Mouse (Mus musculus) stomach, embryonic 15.5 days (tissue): Measurements from ENCODE around the gene Pnpla3. TPM values are rescaled to one million over a fixed set of nuclear protein-coding genes. Genes with fewer than 3 reads are reported as not detected.
A peak's percentile ranks its signal among the peaks of the same experiment; 100 is the strongest.

Source experiments
- ATAC-seq: fragments of 200-750 bp; cut with Nextera tagmentation; 2 replicates; pipeline ENCODE4 v1.8.0; 2017; ENCODE audit warnings: low read depth, moderate number of reproducible peaks, moderate TSS enrichment; ENCODE audit not compliant: insufficient read depth, low FRiP score
- H3K27ac ChIP-seq: fragments of 300-500 bp; sonication (generic); 2 replicates; pipeline ENCODE4 v1.5.1; 2015; ENCODE audit warnings: mild to moderate bottlenecking, inconsistent platforms
- H3K27me3 ChIP-seq: fragments of 300-500 bp; sonication (generic); replicated peaks from 2 replicates; pipeline ENCODE4 v1.6.1; 2015; ENCODE audit warnings: inconsistent platforms
- H3K36me3 ChIP-seq: fragments of 300-500 bp; sonication (generic); 2 replicates; pipeline ENCODE4 v1.6.1; 2015; ENCODE audit warnings: inconsistent platforms
- H3K4me1 ChIP-seq: fragments of 300-500 bp; sonication (generic); 2 replicates; pipeline ENCODE4 v1.6.1; 2015; ENCODE audit warnings: inconsistent platforms
- H3K4me2 ChIP-seq: fragments of 300-500 bp; sonication (generic); 2 replicates; pipeline ENCODE4 v1.6.1; 2015; ENCODE audit warnings: mild to moderate bottlenecking, inconsistent platforms
- H3K4me3 ChIP-seq: fragments of 300-500 bp; sonication (generic); replicated peaks from 2 replicates; pipeline ENCODE4 v1.5.1; 2015; ENCODE audit warnings: inconsistent platforms
- H3K9ac ChIP-seq: fragments of 300-500 bp; sonication (generic); 2 replicates; pipeline ENCODE4 v1.6.1; 2015; ENCODE audit warnings: inconsistent platforms
- H3K9me3 ChIP-seq: fragments of 300-500 bp; sonication (generic); 2 replicates; pipeline ENCODE4 v1.6.1; 2016; ENCODE audit warnings: inconsistent platforms
- WGBS: fragments of 180-500 bp; shearing (Covaris S2); methylation state at CpG from one replicate; pipeline ENCODE4 v1.1.7; 2015; 5-methylcytosine and 5-hydroxymethylcytosine counted together
- polyA plus RNA-seq: library from polyadenylated mRNA; unstranded; fragments of >200 nt; fragmentation: Nextera tagmentation; extraction: Ambion mirVana; gene quantifications from 2 replicates; pipeline ENCODE4 v1.2.1, GENCODE M21; 2015

Gene Pnpla3
- polyA plus RNA-seq, 1 experiment from 2014 or later = 0.85 TPM

GRCm38 (mm10) chr15:84211564-84211963, 43.9 kb downstream of the Pnpla3 start:
- H3K9ac ChIP-seq = no peak overlapping the region
- no peaks in the 10 kb centered on the region for H3K27me3 ChIP-seq
- no peak for ATAC-seq
- H3K36me3 ChIP-seq = peaks cover 28% of the 10 kb centered on the region
- H3K9me3 ChIP-seq = no peaks in the 10 kb centered on the region
- H3K27ac ChIP-seq = no peak overlapping the region
- WGBS = 69% methylated on average over 4 of the region's 4 CpGs
- no peak overlapping the region for H3K4me3 ChIP-seq
- no peaks in the 10 kb centered on the region for H3K4me1 ChIP-seq
- H3K4me2 ChIP-seq = no peak overlapping the region

- Histone ChIP-seq H3K4me2 (no peak overlapping the region), H3K4me3 (no peak overlapping the region), H3K9me3 (no peaks in the 10 kb centered on the region), H3K4me1 (0 out of 2 replicates have a peak, but pooled peaks cover 4% of the 10 kb centered on the region), H3K27me3 (no peaks in the 10 kb centered on the region), H3K9ac (no peak overlapping the region), H3K36me3 (peaks cover 26% of the 10 kb centered on the region), H3K27ac (no peak overlapping the region)
- ATAC-seq = peak; percentile 40
- 40% methylated on average over 6 of the region's 6 CpGs for WGBS
Measured at GRCm38 (mm10) chr15:84212031-84212755, 44.6 kb downstream of the Pnpla3 start.

- Histone ChIP-seq H3K27ac (no peak overlapping the region), H3K27me3 (no peaks in the 10 kb centered on the region), H3K36me3 (peaks cover 24% of the 10 kb centered on the region), H3K9ac (no peak overlapping the region), H3K4me3 (no peak overlapping the region), H3K4me1 (0 out of 2 replicates have a peak, but pooled peaks cover 4% of the 10 kb centered on the region), H3K4me2 (no peak overlapping the region), H3K9me3 (no peaks in the 10 kb centered on the region)
- 92% methylated on average over 2 of the region's 2 CpGs for WGBS
- ATAC-seq = no peak
Measured at GRCm38 (mm10) chr15:84212756-84213105, 45.1 kb downstream of the Pnpla3 start.

DNA sequence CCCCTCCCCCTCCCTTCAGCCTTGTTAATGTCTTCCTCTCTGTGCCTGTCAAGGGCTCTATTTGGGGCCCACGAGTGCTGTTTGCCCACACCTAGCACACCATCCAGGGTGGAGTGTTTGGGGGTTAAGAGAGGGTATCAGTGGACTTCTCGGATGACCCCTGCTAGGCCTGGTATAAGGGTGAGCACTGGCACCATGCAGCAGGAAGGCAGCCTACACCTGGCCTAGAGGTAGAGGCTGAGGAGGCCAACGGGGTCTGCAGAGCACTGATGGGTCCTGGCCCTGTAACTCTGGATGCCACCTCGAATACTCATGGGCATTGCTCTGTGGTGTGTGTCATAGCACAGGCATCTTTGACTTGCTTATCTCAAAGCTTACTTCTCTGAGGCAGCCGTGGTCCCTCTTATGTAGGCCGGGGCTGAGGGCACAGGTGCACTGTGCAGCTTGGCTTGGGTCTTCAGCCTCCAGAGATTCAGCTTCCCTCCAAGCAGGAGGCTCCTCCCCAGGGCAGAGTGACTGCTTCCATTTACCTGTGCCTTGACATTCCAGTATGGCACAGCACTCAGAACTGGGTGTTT, 45.6 kb downstream of the Pnpla3 start:
- H3K9me3 ChIP-seq = no peaks in the 10 kb centered on the region
- 0 out of 2 replicates have a peak, but pooled peaks cover 4% of the 10 kb centered on the region for H3K4me1 ChIP-seq
- H3K4me3 ChIP-seq = no peak overlapping the region
- no peak overlapping the region for H3K27ac ChIP-seq
- H3K27me3 ChIP-seq = no peaks in the 10 kb centered on the region
- H3K36me3 ChIP-seq = peaks cover 21% of the 10 kb centered on the region
- H3K4me2 ChIP-seq = no peak overlapping the region
- no peak overlapping the region for H3K9ac ChIP-seq
- WGBS = 86% methylated on average over 6 of the region's 6 CpGs
- ATAC-seq = no peak

GRCm38 (mm10) chr15:84214476-84214875, 46.8 kb downstream of the Pnpla3 start:
- Histone ChIP-seq H3K27ac (no peak overlapping the region), H3K4me3 (no peak overlapping the region), H3K9ac (no peak overlapping the region), H3K36me3 (peaks cover 16% of the 10 kb centered on the region), H3K4me1 (0 out of 2 replicates have a peak, but pooled peaks cover 7% of the 10 kb centered on the region), H3K27me3 (no peaks in the 10 kb centered on the region), H3K4me2 (no peak overlapping the region), H3K9me3 (no peaks in the 10 kb centered on the region)
- no peak for ATAC-seq
- WGBS = 96% methylated on average over 7 of the region's 7 CpGs

- H3K4me1 ChIP-seq = 0 out of 2 replicates have a peak, but pooled peaks cover 7% of the 10 kb centered on the region
- WGBS = 65% methylated on average over 2 of the region's 2 CpGs
- no peak for ATAC-seq
Measured at GRCm38 (mm10) chr15:84215273-84215672, 47.6 kb downstream of the Pnpla3 start.

GRCm38 (mm10) chr15:84216026-84216425, 48.4 kb downstream of the Pnpla3 start:
- H3K27ac ChIP-seq = no peak overlapping the region
- peaks cover 11% of the 10 kb centered on the region for H3K36me3 ChIP-seq
- 0 out of 2 replicates have a peak, but pooled peaks cover 7% of the 10 kb centered on the region for H3K4me1 ChIP-seq

More at GRCm38 (mm10) chr15:84215273-84215672, 47.6 kb downstream of the Pnpla3 start:
- Histone ChIP-seq H3K36me3 (peaks cover 15% of the 10 kb centered on the region), H3K27me3 (no peaks in the 10 kb centered on the region), H3K9ac (no peak overlapping the region), H3K9me3 (no peaks in the 10 kb centered on the region), H3K4me2 (no peak overlapping the region), H3K4me3 (no peak overlapping the region), H3K27ac (no peak overlapping the region)

DNA sequence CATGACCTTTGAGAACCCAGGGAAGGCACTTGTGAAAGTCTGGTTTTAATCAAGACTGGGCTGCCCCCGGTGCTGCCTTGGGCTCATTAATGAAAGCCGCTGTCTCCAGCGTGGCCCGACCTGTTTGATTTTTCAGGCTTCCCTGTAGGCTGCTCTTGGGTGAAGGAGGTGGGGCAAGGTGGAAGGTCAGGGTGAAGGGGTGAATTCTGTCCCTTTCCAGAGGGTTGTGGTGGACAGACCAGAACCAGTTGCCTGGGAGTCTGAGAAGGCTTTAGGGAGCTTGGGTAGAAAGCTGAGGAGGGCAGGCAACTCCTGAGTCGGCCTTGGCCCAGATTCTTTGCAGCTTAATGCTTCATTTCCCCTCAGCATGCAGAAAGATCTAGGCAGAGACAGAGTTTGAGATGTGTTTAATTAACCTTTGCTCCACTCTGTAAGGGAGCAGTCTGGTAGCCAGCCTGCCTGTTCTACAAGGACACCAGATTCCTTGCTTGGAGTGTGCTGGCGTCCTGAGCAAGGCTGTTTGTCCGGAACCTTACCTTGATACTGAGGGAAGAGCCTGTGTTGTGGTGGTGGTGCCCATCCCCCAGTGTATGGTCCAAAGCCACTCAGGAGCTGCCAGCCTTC, 48.9 kb downstream of the Pnpla3 start:
- ATAC-seq = no peak
- H3K27me3 ChIP-seq = no peaks in the 10 kb centered on the region
- 30% methylated on average over 7 of the region's 7 CpGs for WGBS

More at GRCm38 (mm10) chr15:84216026-84216425, 48.4 kb downstream of the Pnpla3 start:
- H3K27me3 ChIP-seq = no peaks in the 10 kb centered on the region
- no peaks in the 10 kb centered on the region for H3K9me3 ChIP-seq
- H3K4me2 ChIP-seq = no peak overlapping the region
- no peak overlapping the region for H3K4me3 ChIP-seq
- H3K9ac ChIP-seq = no peak overlapping the region
- no peak for ATAC-seq

GRCm38 (mm10) chr15:84217969-84218782, 50.5 kb downstream of the Pnpla3 start:
- H3K9me3 ChIP-seq = no peaks in the 10 kb centered on the region
- no peak for ATAC-seq
- H3K4me1 ChIP-seq = 0 out of 2 replicates have a peak, but pooled peaks cover 7% of the 10 kb centered on the region
- peak overlapping the region; percentile 19; the same call in 1 of the 2 replicates for H3K27ac ChIP-seq
- no peaks in the 10 kb centered on the region for H3K27me3 ChIP-seq
- no peak overlapping the region for H3K4me3 ChIP-seq
- no peak overlapping the region for H3K4me2 ChIP-seq
- peaks cover 11% of the 10 kb centered on the region for H3K36me3 ChIP-seq
- no peak overlapping the region for H3K9ac ChIP-seq
- WGBS = 23% methylated on average over 23 of the region's 23 CpGs

More for the DNA sequence above, 48.9 kb downstream of the Pnpla3 start:
- Histone ChIP-seq H3K9ac (no peak overlapping the region), H3K36me3 (peaks cover 11% of the 10 kb centered on the region), H3K4me3 (no peak overlapping the region), H3K27ac (no peak overlapping the region), H3K9me3 (no peaks in the 10 kb centered on the region), H3K4me1 (0 out of 2 replicates have a peak, but pooled peaks cover 7% of the 10 kb centered on the region), H3K4me2 (no peak overlapping the region)

DNA sequence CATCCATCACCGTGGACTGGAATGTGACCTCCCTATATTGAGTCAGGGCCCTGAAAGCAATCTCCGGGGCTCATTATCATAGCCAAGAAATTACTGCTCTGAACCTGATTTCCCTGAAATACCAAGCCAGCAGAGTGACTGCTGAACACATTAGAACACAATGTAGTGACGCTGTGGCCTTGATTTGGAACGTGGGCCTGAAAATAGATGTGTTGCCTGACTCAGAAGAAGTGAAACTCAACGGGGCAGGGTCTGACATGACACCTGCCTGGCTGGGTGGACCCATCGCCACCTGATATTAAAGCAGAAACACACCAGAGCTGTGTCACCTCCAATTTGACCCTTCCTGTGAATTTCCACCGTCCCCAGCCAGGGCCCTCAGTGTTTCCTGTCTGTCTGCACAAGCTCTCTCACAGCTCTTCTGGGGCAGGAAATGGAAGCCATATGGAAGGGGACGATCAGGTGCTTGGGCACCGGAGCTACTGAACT, 51.2 kb downstream of the Pnpla3 start:
- peak; percentile 32; the same call in 1 of the 2 replicates for ATAC-seq
- Histone ChIP-seq H3K9ac (no peak overlapping the region), H3K4me1 (0 out of 2 replicates have a peak, but pooled peaks cover 7% of the 10 kb centered on the region), H3K27ac (peak overlapping the region; percentile 19; the same call in 1 of the 2 replicates), H3K27me3 (no peaks in the 10 kb centered on the region), H3K4me2 (no peak overlapping the region), H3K36me3 (peaks cover 11% of the 10 kb centered on the region), H3K4me3 (no peak overlapping the region), H3K9me3 (no peaks in the 10 kb centered on the region)
- 11% methylated on average over 9 of the region's 9 CpGs for WGBS

GRCm38 (mm10) chr15:84221539-84221938, 53.9 kb downstream of the Pnpla3 start:
- 70% methylated on average over 5 of the region's 5 CpGs for WGBS
- Histone ChIP-seq H3K36me3 (no peaks in the 10 kb centered on the region), H3K27ac (no peak overlapping the region), H3K9ac (no peak overlapping the region), H3K4me3 (no peak overlapping the region), H3K9me3 (no peaks in the 10 kb centered on the region), H3K4me2 (no peak overlapping the region), H3K4me1 (0 out of 2 replicates have a peak, but pooled peaks cover 7% of the 10 kb centered on the region), H3K27me3 (no peaks in the 10 kb centered on the region)
- ATAC-seq = no peak
